Mouse (Mus musculus) lung, embryonic 14.5 days (tissue): Measurements from ENCODE around the gene Fam169a. TPM values are rescaled to one million over a fixed set of nuclear protein-coding genes. Genes with fewer than 3 reads are reported as not detected.

Experiments used
- ATAC-seq: fragments of 200-750 bp; cut with Nextera tagmentation; 2 replicates; pipeline ENCODE4 v1.8.0; 2017; ENCODE audit warnings: mild to moderate bottlenecking, moderate TSS enrichment, moderate library complexity; ENCODE audit not compliant: insufficient read depth
- DNase-seq: peaks from one replicate; pipeline ENCODE4 v3.0.0-alpha.2; 2015
- H3K27ac ChIP-seq: fragments of 300-500 bp; sonication (generic); 2 replicates; pipeline ENCODE4 v1.5.1; 2014; ENCODE audit warnings: low read depth, mild to moderate bottlenecking, moderate library complexity
- H3K27me3 ChIP-seq: fragments of 300-500 bp; sonication (generic); 2 replicates; pipeline ENCODE4 v1.6.1; 2014; ENCODE audit warnings: low read length, control low read depth; ENCODE audit not compliant: insufficient read depth
- H3K36me3 ChIP-seq: fragments of 300-500 bp; sonication (generic); 2 replicates; pipeline ENCODE4 v1.6.1; 2014; ENCODE audit warnings: control low read depth; ENCODE audit not compliant: insufficient read depth
- H3K4me1 ChIP-seq: fragments of 300-500 bp; sonication (generic); 2 replicates; pipeline ENCODE4 v1.6.1; 2014; ENCODE audit warnings: antibody characterized with exemption, control low read depth; ENCODE audit not compliant: insufficient read depth
- H3K4me2 ChIP-seq: fragments of 300-500 bp; sonication (generic); 2 replicates; pipeline ENCODE4 v1.6.1; 2014; ENCODE audit warnings: mild to moderate bottlenecking
- H3K4me3 ChIP-seq: fragments of 300-500 bp; sonication (generic); 2 replicates; pipeline ENCODE4 v1.5.1; 2014; ENCODE audit warnings: low read depth, low read length
- H3K9ac ChIP-seq: fragments of 300-500 bp; sonication (generic); 2 replicates; pipeline ENCODE4 v1.6.1; 2014
- H3K9me3 ChIP-seq: fragments of 300-500 bp; sonication (generic); 2 replicates; pipeline ENCODE4 v1.6.1; 2016; ENCODE audit warnings: low read depth, low read length, control low read depth
- CTCF ChIP-seq: IDR thresholded peaks from 2 replicates; pipeline ENCODE4 v1.5.1; 2016; ENCODE audit warnings: antibody characterized with exemption, low read depth
- WGBS: fragments of 180-500 bp; shearing (Covaris S2); extraction: QIAGEN DNeasy Blood & Tissue Kit; methylation state at CpG from one replicate; pipeline ENCODE4 v1.1.7; 2014; 5-methylcytosine and 5-hydroxymethylcytosine counted together
- polyA plus RNA-seq: library from polyadenylated mRNA; unstranded; fragments of >200 nt; fragmentation: Nextera tagmentation; extraction: Ambion mirVana; gene quantifications from 2 replicates; pipeline ENCODE4 v1.2.1, GENCODE M21; 2014

The Fam169a gene
- polyA plus RNA-seq, 1 experiment from 2014 or later, result 2.9 TPM

- Histone ChIP-seq H3K4me3 (no peak overlapping the region), H3K36me3 (no peaks in the 10 kb centered on the region), H3K4me2 (no peak overlapping the region), H3K27me3 (peaks cover 31% of the 10 kb centered on the region), H3K27ac (no peak overlapping the region), H3K4me1 (no peaks in the 10 kb centered on the region), H3K9ac (no peak overlapping the region), H3K9me3 (no peaks in the 10 kb centered on the region)
- ATAC-seq, result no peak
- WGBS, result 21% methylated on average over 6 of the region's 6 CpGs
- DNase-seq, result no peak
- TF ChIP-seq CTCF, result no peak
Observed at GRCm38 (mm10) chr13:97067691-97068090, 605 bp downstream of the Fam169a start.

- Histone ChIP-seq H3K27ac (no peak overlapping the region), H3K4me3 (no peak overlapping the region), H3K4me2 (no peak overlapping the region), H3K9me3 (no peaks in the 10 kb centered on the region), H3K9ac (no peak overlapping the region), H3K27me3 (peaks cover 36% of the 10 kb centered on the region), H3K36me3 (no peaks in the 10 kb centered on the region), H3K4me1 (no peaks in the 10 kb centered on the region)
- 58% methylated on average over 8 of the region's 8 CpGs for WGBS
- no peak for ATAC-seq
- no peak for TF ChIP-seq CTCF
- DNase-seq, result no peak
Observed at GRCm38 (mm10) chr13:97068151-97068550, 1.1 kb downstream of the Fam169a start.

GRCm38 (mm10) chr13:97070931-97071625 lies 4.0 kb downstream of the Fam169a start:
- H3K27ac ChIP-seq, result no peak overlapping the region
- ATAC-seq (peak; percentile 63), DNase-seq (peak; percentile 55)
- H3K9me3 ChIP-seq, result no peaks in the 10 kb centered on the region
- H3K9ac ChIP-seq, result peak overlapping the region; percentile 68
- H3K27me3 ChIP-seq, result peaks cover 38% of the 10 kb centered on the region
- H3K36me3 ChIP-seq, result no peaks in the 10 kb centered on the region
- H3K4me3 ChIP-seq, result peak overlapping the region; percentile 71
- WGBS, result 2% methylated on average over 73 of the region's 85 CpGs
- peak overlapping the region; percentile 99 for H3K4me2 ChIP-seq
- no peak for TF ChIP-seq CTCF
- H3K4me1 ChIP-seq, result no peaks in the 10 kb centered on the region

GRCm38 (mm10) chr13:97071626-97072241 lies 4.6 kb downstream of the Fam169a start:
- Histone ChIP-seq H3K36me3 (no peaks in the 10 kb centered on the region), H3K9me3 (no peaks in the 10 kb centered on the region), H3K27me3 (peaks cover 38% of the 10 kb centered on the region), H3K4me1 (no peaks in the 10 kb centered on the region), H3K4me2 (peak overlapping the region; percentile 99), H3K9ac (peak overlapping the region; percentile 68), H3K27ac (no peak overlapping the region), H3K4me3 (peak overlapping the region; percentile 71)
- whole genome bisulfite sequencing, result under 1% methylated on average over 64 of the region's 76 CpGs
- peak; percentile 71 for ATAC-seq
- peak; percentile 29 for DNase-seq
- no peak for TF ChIP-seq CTCF

GRCm38 (mm10) chr13:97073497-97073896 lies 6.4 kb downstream of the Fam169a start:
- WGBS, result 55% methylated on average over 1 of the region's 1 CpGs
- TF ChIP-seq CTCF, result no peak
- DNase-seq (no peak), ATAC-seq (no peak)
- Histone ChIP-seq H3K36me3 (no peaks in the 10 kb centered on the region), H3K9me3 (no peaks in the 10 kb centered on the region), H3K9ac (no peak overlapping the region), H3K27me3 (peaks cover 31% of the 10 kb centered on the region), H3K27ac (no peak overlapping the region), H3K4me3 (no peak overlapping the region), H3K4me2 (no peak overlapping the region), H3K4me1 (no peaks in the 10 kb centered on the region)

- no peak overlapping the region for H3K9ac ChIP-seq
- ATAC-seq, result no peak
- peaks cover 8% of the 10 kb centered on the region for H3K27me3 ChIP-seq
- no peaks in the 10 kb centered on the region for H3K4me1 ChIP-seq
- H3K9me3 ChIP-seq, result no peaks in the 10 kb centered on the region
- WGBS, result 84% methylated on average over 2 of the region's 2 CpGs
- H3K36me3 ChIP-seq, result no peaks in the 10 kb centered on the region
- no peak overlapping the region for H3K4me2 ChIP-seq
- no peak for TF ChIP-seq CTCF
- H3K27ac ChIP-seq, result no peak overlapping the region
- no peak overlapping the region for H3K4me3 ChIP-seq
- DNase-seq, result no peak
Observed at GRCm38 (mm10) chr13:97077556-97077955, 10.5 kb downstream of the Fam169a start.

- H3K4me3 ChIP-seq, result no peak overlapping the region
- no peak overlapping the region for H3K4me2 ChIP-seq
- WGBS, result 70% methylated on average over 2 of the region's 2 CpGs
- no peak for TF ChIP-seq CTCF
- DNase-seq (no peak), ATAC-seq (no peak)
- no peaks in the 10 kb centered on the region for H3K27me3 ChIP-seq
- no peaks in the 10 kb centered on the region for H3K4me1 ChIP-seq
- H3K27ac ChIP-seq, result no peak overlapping the region
- no peaks in the 10 kb centered on the region for H3K9me3 ChIP-seq
- no peak overlapping the region for H3K9ac ChIP-seq
- no peaks in the 10 kb centered on the region for H3K36me3 ChIP-seq
Observed at GRCm38 (mm10) chr13:97080201-97080600, 13.1 kb downstream of the Fam169a start.
